Mouse (Mus musculus) lung, postnatal 10 days (tissue): ENCODE data around the gene Pdzd2.
A peak's percentile ranks its signal among the peaks of the same experiment; 100 is the strongest.

ENCODE experiments used
- DNase-seq: peaks from one replicate; pipeline ENCODE4 v3.0.0; 2021

Gene Pdzd2

DNA sequence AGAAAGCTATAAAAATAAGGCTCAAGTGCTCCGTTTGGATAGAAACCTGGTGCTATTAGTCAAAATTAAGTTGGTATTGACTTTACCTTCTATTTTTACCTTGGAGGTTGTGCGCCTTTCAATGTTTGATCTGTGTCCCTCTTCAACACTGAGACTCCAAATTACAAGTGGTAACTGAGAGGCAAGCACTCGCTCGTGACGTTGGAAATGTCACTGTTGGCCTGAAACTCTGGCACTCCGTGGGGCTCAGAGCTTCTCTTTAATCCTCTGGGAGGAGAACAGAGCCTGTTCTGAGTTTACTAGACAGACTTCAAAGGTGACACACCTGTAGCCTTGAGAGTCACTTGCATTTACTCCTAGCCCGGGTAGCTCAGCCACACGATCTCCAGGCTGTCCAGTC lies 120.5 kb downstream of the Pdzd2 start:
- no peak for DNase-seq

GRCm38 (mm10) chr15:12617651-12618050 lies 122.1 kb downstream of the Pdzd2 start:
- no peak for DNase-seq

GRCm38 (mm10) chr15:12617220-12617619 lies 122.5 kb downstream of the Pdzd2 start:
- DNase-seq = peak; percentile 26

DNA sequence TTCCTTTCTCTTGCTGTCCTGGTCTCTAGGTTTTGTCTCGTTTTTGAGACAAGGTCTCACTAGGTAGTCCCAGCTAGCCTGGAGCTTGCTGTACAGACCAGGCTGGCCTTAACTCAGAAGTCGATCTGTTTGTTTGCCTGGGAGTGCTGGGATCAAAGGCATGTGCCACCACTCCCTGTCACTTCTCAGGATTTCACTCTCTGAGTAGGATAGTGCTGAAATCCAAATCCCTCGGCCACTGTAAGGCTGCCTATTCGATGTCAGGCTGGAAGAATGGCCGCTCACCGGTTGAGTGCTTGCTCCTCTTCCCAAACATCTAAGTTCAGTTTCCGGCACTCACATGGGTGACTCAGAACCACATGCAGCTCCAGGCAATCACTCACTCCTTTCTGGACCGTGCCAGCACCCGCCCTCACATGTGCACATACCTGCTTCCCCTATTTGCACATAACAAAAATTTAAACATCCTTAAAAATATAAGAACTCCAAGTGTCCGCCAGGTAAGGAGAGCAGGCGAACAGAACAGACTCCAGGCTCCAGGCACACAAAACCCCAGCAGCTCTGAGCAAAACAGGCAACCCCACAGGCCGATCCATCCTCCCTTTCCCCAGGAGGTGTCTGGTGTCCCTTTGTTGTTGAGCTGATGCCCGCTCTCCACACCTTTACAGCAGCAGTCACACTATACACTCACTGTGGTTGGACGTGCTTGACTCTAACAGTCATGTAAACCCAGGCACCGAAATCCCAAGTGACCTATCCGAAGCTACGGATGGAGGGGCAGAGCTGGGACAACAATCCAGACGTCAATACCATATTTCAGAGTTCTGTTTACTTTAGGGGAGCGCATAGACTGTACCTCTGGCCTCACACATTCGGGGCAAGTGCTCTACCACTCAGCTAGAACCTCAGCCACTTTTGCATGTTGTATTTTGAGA lies 124.5 kb downstream of the Pdzd2 start:
- no peak for DNase-seq

DNA sequence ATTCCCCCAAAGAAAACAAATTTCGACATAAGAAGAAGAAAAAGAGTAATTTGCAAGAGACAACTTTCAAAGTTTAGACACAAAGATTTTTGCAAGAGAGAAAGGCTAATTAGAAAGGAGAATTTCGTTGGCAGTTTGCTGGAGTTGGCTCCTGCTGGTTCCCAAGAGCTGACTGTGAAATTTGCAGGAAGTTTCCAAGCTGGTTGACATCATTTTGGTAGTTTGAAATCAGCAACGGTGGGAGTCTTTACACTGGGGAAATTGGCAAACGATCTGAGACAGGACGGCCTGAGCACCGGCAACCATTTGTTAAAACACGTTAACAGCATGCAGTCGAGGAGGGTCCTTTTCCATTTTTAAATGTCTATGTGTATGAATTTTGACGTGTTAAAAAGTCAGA lies 125.7 kb downstream of the Pdzd2 start:
- DNase-seq = peak; percentile 37

DNA sequence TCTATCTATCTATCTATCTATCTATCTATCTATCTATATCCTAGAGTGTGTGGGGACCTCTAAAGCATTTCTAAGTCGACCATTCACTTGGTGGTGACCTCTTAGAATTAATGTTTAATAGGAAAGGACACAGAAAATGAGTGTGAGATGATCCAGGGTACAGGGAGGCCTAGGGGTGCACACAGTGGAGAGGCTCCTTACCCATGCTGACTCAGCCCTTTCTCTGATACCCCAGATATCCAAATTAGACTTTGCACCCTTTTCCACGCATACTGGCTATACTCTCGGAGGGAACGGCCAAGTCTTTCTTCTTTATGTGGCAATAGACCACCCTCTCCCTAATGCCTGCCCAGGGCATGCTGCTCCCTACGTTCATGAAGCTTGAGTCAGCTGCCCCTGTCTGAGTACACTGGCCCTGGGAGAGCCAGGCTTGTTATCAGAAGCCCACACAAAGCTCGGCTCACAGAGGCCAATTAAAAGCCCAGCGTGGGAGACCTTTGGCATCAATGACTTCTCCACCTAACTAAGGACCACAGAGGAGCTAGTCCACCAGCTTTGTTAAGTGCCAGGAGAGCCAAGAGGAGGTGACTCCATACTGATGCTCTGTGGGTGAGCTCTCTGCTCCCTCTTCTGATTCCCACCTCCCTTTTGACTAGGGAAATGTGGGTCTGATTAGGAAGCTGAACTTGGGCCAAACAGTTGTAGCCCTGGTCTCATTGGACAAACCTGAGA lies 126.6 kb downstream of the Pdzd2 start:
- DNase-seq = no peak

- DNase-seq = no peak
These were observed 131.6 kb downstream of the Pdzd2 start for GRCm38 (mm10) chr15:12608090-12608489.

- no peak for DNase-seq
These were observed 133.4 kb downstream of the Pdzd2 start for GRCm38 (mm10) chr15:12606306-12606705.

- peak; percentile 37 for DNase-seq
These were observed 134.3 kb downstream of the Pdzd2 start for GRCm38 (mm10) chr15:12605239-12605993.

GRCm38 (mm10) chr15:12603674-12604073 lies 136.1 kb downstream of the Pdzd2 start:
- DNase-seq = no peak

DNA sequence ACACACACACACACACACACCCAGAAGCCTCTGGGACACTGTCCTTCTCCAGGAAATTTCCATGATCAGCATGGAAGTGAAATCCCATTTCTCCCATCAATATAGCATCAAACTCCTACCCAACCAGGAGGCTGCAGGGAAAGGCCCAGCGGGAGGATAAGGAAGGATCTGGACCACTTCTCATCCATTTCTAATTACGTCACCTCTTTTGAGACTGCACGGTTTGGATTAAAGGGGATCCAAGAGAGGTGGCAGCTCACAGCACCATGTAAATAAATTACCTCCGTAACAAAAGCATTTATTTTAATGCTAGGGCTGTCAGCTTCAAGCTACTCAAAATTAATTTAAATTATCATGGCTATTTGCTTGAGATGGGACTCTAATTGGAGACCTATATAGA lies 146.6 kb downstream of the Pdzd2 start:
- DNase-seq = no peak

DNA sequence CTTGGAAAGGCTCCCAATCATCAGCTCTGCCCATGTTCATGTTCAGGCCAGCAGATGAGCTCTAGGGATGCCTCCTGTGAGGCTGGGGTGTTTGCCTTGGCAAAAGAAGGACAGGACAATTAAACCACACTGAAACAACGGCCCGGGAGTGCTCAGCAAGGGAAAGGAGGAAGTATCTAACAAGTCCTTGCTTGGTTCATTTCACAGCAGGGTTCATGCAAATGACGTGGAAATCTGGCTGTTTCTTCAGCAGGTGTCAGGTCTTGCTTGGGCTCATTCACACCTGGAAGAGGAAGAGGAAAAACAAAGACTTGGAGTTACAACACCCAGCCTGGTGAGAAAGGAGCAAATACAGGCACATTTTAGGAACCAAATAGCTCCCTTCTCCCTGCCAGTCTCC lies 147.1 kb downstream of the Pdzd2 start:
- DNase-seq = no peak

DNA sequence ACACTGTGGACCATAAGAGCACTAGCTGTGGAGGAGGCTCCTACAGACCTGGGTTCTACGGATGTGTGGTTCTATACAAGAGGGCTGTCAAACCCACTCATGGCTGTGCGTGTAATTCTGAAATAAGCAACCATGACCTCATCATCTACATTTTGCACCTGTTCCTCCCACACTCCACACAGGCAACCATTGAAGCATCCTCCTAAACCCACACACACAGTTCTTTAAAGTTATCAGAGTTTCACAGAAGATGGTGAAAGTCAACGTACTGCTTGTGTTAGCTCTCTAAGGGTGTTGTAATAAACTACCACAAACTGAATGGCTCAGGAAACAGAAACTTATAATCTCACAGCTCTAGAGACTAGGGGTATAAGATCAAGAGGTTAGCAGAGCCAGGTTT lies 151.1 kb downstream of the Pdzd2 start:
- no peak for DNase-seq

DNA sequence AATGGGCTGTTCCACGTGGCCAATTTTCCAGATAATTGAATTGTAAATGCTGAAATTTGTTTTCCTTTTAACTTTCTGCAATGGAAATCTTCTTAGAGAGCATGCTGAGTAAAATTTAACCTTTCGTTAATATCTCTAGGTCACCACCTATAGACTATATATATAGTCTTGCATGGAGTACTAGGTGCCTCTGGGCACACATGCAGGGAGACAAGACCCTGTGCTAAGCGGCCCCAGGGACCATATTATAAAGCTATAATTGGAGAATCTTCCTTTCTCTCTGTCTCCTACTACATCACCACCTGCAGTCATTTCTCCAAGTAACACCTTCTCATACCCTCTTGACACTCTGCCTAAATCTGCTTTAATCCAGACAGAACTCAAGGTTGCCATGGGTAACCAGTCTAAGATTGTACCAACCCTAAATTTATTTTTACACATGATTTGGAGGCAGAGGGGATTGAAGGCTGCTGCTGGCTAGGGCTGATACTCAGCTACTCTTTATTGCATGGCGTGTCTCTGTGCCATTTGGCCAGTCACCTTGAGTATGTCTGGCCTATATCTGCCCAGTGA lies 152.8 kb downstream of the Pdzd2 start:
- no peak for DNase-seq

GRCm38 (mm10) chr15:12586154-12586553 lies 153.6 kb downstream of the Pdzd2 start:
- peak; percentile 85 for DNase-seq

DNA sequence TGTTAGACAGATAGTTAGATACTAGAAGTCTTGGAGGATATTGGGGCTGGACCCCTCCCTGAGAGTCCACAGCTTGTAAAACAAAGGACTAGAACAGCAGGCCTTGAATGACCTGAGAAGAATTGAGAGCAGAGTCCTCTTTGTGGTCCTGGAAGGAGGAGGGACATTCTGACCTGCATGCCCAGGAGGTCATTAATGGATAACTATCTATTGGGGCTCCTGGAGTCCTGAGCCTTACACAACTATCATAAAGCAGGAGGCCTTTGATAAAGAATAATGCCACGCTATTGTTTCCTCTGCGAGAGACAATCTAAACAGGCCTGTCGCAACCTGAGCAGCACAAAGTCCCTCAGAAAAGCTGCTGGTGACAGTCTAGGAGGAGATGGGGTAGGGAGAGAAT lies 156.7 kb downstream of the Pdzd2 start:
- DNase-seq = no peak

DNA sequence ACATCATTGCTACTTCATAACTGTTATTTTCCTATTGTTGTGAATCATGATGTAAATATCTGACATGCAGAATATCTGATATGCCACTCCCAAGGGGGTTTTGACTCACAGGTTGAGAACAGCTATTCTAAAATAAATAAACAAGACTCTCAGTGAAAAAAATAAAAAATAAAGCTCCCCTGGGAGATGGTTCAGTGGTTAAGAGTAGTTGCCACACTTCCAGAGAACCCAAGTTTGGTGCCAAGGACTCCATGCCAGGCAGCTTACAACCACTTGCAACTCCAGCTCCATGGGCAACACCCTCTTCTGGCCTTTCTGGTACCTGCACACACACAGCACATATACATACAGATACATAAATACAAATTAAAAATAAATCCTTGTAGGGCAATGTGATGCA lies 157.3 kb downstream of the Pdzd2 start:
- no peak for DNase-seq

- no peak for DNase-seq
These were observed 160.5 kb downstream of the Pdzd2 start for GRCm38 (mm10) chr15:12579196-12579595.

DNA sequence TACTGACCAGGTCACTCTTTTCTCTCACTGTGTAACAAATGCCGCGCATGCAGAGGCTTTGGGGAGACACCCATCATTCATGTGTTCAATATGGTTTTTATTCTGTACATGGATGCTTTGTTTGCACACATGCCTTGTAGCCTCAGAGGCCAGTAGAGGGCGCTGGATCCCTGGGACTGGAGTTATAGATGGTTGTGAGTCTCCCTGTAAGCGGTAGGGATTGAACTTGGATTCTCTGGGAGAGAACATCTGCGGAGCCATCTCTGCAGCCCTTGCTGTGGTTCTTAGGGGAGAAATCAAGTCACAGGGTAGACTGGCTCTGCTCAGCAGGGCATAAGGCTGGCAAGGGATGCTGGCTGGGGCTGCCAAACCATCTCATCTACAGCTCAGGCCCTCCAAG lies 161.4 kb downstream of the Pdzd2 start:
- peak; percentile 56 for DNase-seq

DNA sequence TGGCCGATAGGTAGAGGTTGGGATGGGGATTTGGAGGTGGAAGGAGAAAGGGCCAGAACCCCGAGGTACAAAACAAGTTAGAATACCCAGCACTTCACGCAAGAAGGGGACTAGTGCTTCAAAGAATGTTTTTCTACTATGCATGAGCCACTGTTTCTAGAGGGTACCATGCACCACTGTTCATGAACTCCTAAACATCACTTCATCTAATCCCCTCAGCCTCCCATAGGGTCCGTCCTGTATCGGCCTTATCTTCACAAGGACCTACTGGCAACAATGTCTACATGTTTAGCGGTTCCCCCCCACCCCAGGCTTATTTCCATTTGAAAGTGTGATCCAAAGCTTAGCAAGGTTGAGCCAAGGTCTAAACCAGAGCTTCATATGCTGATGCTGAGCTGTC lies 162.0 kb downstream of the Pdzd2 start:
- DNase-seq = no peak

- peak; percentile 73 for DNase-seq
These were observed 162.5 kb downstream of the Pdzd2 start for GRCm38 (mm10) chr15:12577054-12577696.

DNA sequence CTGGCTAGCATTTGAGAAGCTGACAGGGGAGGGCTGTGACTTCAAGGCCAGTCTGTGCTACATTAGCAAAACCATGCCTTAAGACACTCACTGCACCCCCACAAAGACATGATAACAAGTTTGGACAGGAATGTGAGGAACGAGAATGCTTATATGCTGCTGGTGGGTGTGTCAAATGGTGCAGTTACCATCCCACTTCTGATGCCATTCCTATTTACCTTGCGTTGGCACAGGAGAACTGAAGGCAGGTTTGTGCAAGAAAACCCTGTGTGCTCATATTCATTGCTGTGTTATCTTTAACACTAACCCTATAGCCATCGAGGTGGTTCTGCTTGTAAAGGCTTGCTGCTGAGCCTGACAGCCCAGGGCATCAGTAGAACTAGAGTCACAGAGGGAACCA lies 166.1 kb downstream of the Pdzd2 start:
- no peak for DNase-seq

- no peak for DNase-seq
These were observed 168.6 kb downstream of the Pdzd2 start for GRCm38 (mm10) chr15:12571168-12571567.
